Mouse (Mus musculus) right cerebral cortex, postnatal 14 days (tissue): ENCODE data around the gene Olfr788.

Experiments
- DNase-seq: peaks from one replicate; pipeline ENCODE4 v3.0.0; 2022

Gene Olfr788

GRCm38 (mm10) chr10:129470698-129471097 lies at the start of gene Olfr788:
Gene Olfr788, plus strand, starts transcription at chr10:129470998.
- no peak for DNase-seq

GRCm38 (mm10) chr10:129427006-129427405 lies 43.8 kb upstream of the Olfr788 start, which contains the start of gene Olfr786:
Gene Olfr786, plus strand, starts transcription at chr10:129427306.
- DNase-seq: no peak

- no peak for DNase-seq
These were observed 9.2 kb upstream of the Olfr788 start, which contains the start of gene Olfr787 for GRCm38 (mm10) chr10:129461562-129461961. Gene Olfr787, plus strand, starts transcription at chr10:129461862.

- no peak for DNase-seq
These were observed 2.5 kb downstream of the Olfr788 start for GRCm38 (mm10) chr10:129473256-129473655.

GRCm38 (mm10) chr10:129473723-129474122 lies 2.9 kb downstream of the Olfr788 start:
- DNase-seq: no peak

GRCm38 (mm10) chr10:129484452-129484851 lies 13.7 kb downstream of the Olfr788 start, which contains the start of gene Olfr789:
Gene Olfr789, plus strand, starts transcription at chr10:129484752.
- DNase-seq: no peak

GRCm38 (mm10) chr10:129490101-129490500 lies 19.3 kb downstream of the Olfr788 start:
- DNase-seq: no peak

GRCm38 (mm10) chr10:129498192-129498591 lies 27.4 kb downstream of the Olfr788 start, which contains the start of gene Olfr790:
Gene Olfr790, plus strand, starts transcription at chr10:129498492.
- DNase-seq: no peak

GRCm38 (mm10) chr10:129521492-129521891 lies 50.7 kb downstream of the Olfr788 start, which contains the start of gene Olfr791:
Gene Olfr791, plus strand, starts transcription at chr10:129521792.
- DNase-seq: no peak
